Mouse (Mus musculus) effector memory CD4-positive, alpha-beta T cell, adult 5 months (primary cell): ENCODE results near the gene Cope. TPM values are rescaled to one million over a fixed set of nuclear protein-coding genes. Genes with fewer than 3 reads are reported as not detected.

ENCODE experiments used
- polyA plus RNA-seq: library from polyadenylated mRNA; unstranded; fragments of 100-300 nt; shearing (Covaris generic); gene quantifications from one replicate; pipeline ENCODE4 v1.2.1, GENCODE M21; 2017

Cope gene
- polyA plus RNA-seq = 214 TPM

GRCm38 (mm10) chr8:70302358-70302890 is at the start of gene Cope, which contains the start of gene Ddx49:
TSS of gene Cope (plus strand) at chr8:70302518.
TSS of gene Ddx49 (minus strand) at chr8:70302489.

GRCm38 (mm10) chr8:70282603-70283135 is 19.6 kb upstream of the Cope start, which contains the start of gene Homer3:
TSS of gene Homer3 (plus strand) at chr8:70282827.

GRCm38 (mm10) chr8:70315624-70316510 is 13.5 kb downstream of the Cope start, which contains the start of gene Cers1:
TSS of gene Cers1 (plus strand) at chr8:70315775.

GRCm38 (mm10) chr8:70329124-70329834 is 27.0 kb downstream of the Cope start, which contains the start of gene Gdf1:
TSS of gene Gdf1 (plus strand) at chr8:70329817.

GRCm38 (mm10) chr8:70353194-70353817 is 51.0 kb downstream of the Cope start, which contains the start of gene Upf1:
TSS of gene Upf1 (minus strand) at chr8:70353278.

Other genes with a start within 250 kb of the Cope start
- gene Tm6sf2, start 229.6 kb upstream of the Cope start, polyA plus RNA-seq = not detected
- gene Hapln4, start 219.1 kb upstream of the Cope start, polyA plus RNA-seq = not detected
- gene Ncan, start 181.6 kb upstream of the Cope start, polyA plus RNA-seq = not detected
- 36.9 TPM for gene Nr2c2ap, start 171.2 kb upstream of the Cope start, polyA plus RNA-seq
- gene Rfxank, start 163.4 kb upstream of the Cope start, polyA plus RNA-seq = 19.6 TPM
- 38.5 TPM for gene Borcs8, start 163.0 kb upstream of the Cope start, polyA plus RNA-seq
- gene Mef2b, start 162.8 kb upstream of the Cope start, polyA plus RNA-seq = 1.3 TPM
- 39.6 TPM for gene Tmem161a, start 130.2 kb upstream of the Cope start, polyA plus RNA-seq
- gene Slc25a42, start 90.2 kb upstream of the Cope start, polyA plus RNA-seq = 8.4 TPM
- 27.2 TPM for gene Sugp2, start 68.3 kb upstream of the Cope start, polyA plus RNA-seq
- 7.6 TPM for gene Armc6, start 68.1 kb upstream of the Cope start, polyA plus RNA-seq
- gene Homer3, start 19.7 kb upstream of the Cope start, polyA plus RNA-seq = 0.54 TPM
- 46.0 TPM for gene Ddx49, start within 50 bp of the Cope start, polyA plus RNA-seq
- not detected for gene Cers1, start 13.3 kb downstream of the Cope start, polyA plus RNA-seq
- gene Gdf1, start 27.3 kb downstream of the Cope start, polyA plus RNA-seq = 0.46 TPM
- 66.6 TPM for gene Upf1, start 50.8 kb downstream of the Cope start, polyA plus RNA-seq
- 1.2 TPM for gene Comp, start 71.0 kb downstream of the Cope start, polyA plus RNA-seq
- 11.2 TPM for gene Crtc1, start 137.1 kb downstream of the Cope start, polyA plus RNA-seq
- gene Klhl26, start 174.4 kb downstream of the Cope start, polyA plus RNA-seq = 11.5 TPM
- gene Tmem59l, start 184.8 kb downstream of the Cope start, polyA plus RNA-seq = not detected
- not detected for gene Crlf1, start 190.6 kb downstream of the Cope start, polyA plus RNA-seq
- gene Rex1bd, start 204.2 kb downstream of the Cope start, polyA plus RNA-seq = 64.7 TPM
- gene Uba52, start 208.3 kb downstream of the Cope start, polyA plus RNA-seq = 1,340 TPM
- 349 TPM for gene Fkbp8, start 225.2 kb downstream of the Cope start, polyA plus RNA-seq
- gene Kxd1, start 225.4 kb downstream of the Cope start, polyA plus RNA-seq = 64.6 TPM
- 37.6 TPM for gene Ell, start 236.9 kb downstream of the Cope start, polyA plus RNA-seq